Mouse (Mus musculus) cerebellum, postnatal 36 days (tissue): ENCODE data around the gene Pigb.
A peak's percentile ranks its signal among the peaks of the same experiment; 100 is the strongest.

Experiments
- DNase-seq, 2 experiments: peaks; one replicate each; pipeline ENCODE4 v3.0.0; 2021 to 2022; ENCODE audit warnings: mixed read lengths in 2 of 2

Pigb gene

GRCm38 (mm10) chr9:73045204-73045603, 5.0 kb upstream of the Pigb start:
- peak in 1 of 2 experiments; percentile 34 for DNase-seq

GRCm38 (mm10) chr9:73044146-73045079, 4.2 kb upstream of the Pigb start, which contains the start of gene Rab27a:
Rab27a (plus strand) TSS chr9:73044854.
- peak; percentile 87 to 93 for DNase-seq

- peak; percentile 97 to 98 for DNase-seq
Measured at GRCm38 (mm10) chr9:73039222-73039945, 794 bp downstream of the Pigb start.

GRCm38 (mm10) chr9:73033406-73033805, 6.8 kb downstream of the Pigb start:
- no peak for DNase-seq

GRCm38 (mm10) chr9:73031421-73031820, 8.8 kb downstream of the Pigb start:
- DNase-seq: peak; percentile 51 to 65

- DNase-seq: no peak
Measured at GRCm38 (mm10) chr9:73030443-73030842, 9.7 kb downstream of the Pigb start.

- no peak for DNase-seq
Measured at GRCm38 (mm10) chr9:73025818-73026636, 14.2 kb downstream of the Pigb start.

- no peak for DNase-seq
Measured at GRCm38 (mm10) chr9:73020566-73021097, 19.5 kb downstream of the Pigb start.

GRCm38 (mm10) chr9:73019841-73020240, 20.3 kb downstream of the Pigb start:
- peak; percentile 59 to 63 for DNase-seq

- no peak for DNase-seq
Measured at GRCm38 (mm10) chr9:73014724-73015123, 25.5 kb downstream of the Pigb start.

GRCm38 (mm10) chr9:73012629-73013028, 27.5 kb downstream of the Pigb start:
- no peak for DNase-seq

GRCm38 (mm10) chr9:73008384-73008783, 31.8 kb downstream of the Pigb start:
- no peak for DNase-seq

- DNase-seq: no peak
Measured at GRCm38 (mm10) chr9:73006175-73006574, 34.0 kb downstream of the Pigb start.

GRCm38 (mm10) chr9:73005106-73005505, 35.1 kb downstream of the Pigb start:
- no peak for DNase-seq

- no peak for DNase-seq
Measured at GRCm38 (mm10) chr9:73004076-73004475, 36.1 kb downstream of the Pigb start.

- no peak for DNase-seq
Measured at GRCm38 (mm10) chr9:73002177-73002576, 38.0 kb downstream of the Pigb start.

GRCm38 (mm10) chr9:73001314-73002011, 38.7 kb downstream of the Pigb start:
- DNase-seq: no peak

- DNase-seq: no peak
Measured at GRCm38 (mm10) chr9:73000487-73000886, 39.7 kb downstream of the Pigb start.

- DNase-seq: no peak
Measured at GRCm38 (mm10) chr9:72996806-72997205, 43.4 kb downstream of the Pigb start.

GRCm38 (mm10) chr9:72996167-72996566, 44.0 kb downstream of the Pigb start:
- no peak for DNase-seq

- DNase-seq: no peak
Measured at GRCm38 (mm10) chr9:72992576-72992975, 47.6 kb downstream of the Pigb start.

- no peak for DNase-seq
Measured at GRCm38 (mm10) chr9:72991420-72991819, 48.8 kb downstream of the Pigb start.
